Mouse (Mus musculus): Measurements from ENCODE around the gene Jak3.

- TF ChIP-seq POLR2A (IDR thresholded peaks at IDR 0.05; ENCODE audit: control insufficient read depth, extremely low read depth, insufficient read depth, low read length, poor library complexity) (no peak), CTCF (IDR thresholded peaks at IDR 0.05; ENCODE audit: borderline replicate concordance, control insufficient read depth, extremely low read depth, insufficient read depth, low read length, poor library complexity) (no peak)
Observed at GRCm38 (mm10) chr8:71718252-71718651, 42.2 kb downstream of the Jak3 start.
